Mouse (Mus musculus) heart, embryonic 15.5 days (tissue): Measurements from ENCODE around the gene Adam10. TPM values are rescaled to one million over a fixed set of nuclear protein-coding genes. Genes with fewer than 3 reads are reported as not detected.

Experiments
- ATAC-seq: fragments of 200-750 bp; cut with Nextera tagmentation; replicated peaks from 2 replicates; pipeline ENCODE4 v1.8.0; 2017; ENCODE audit warnings: low read depth, moderate TSS enrichment; ENCODE audit not compliant: insufficient number of reproducible peaks, insufficient read depth, low FRiP score
- H3K27ac ChIP-seq: fragments of 300-500 bp; sonication (generic); 2 replicates; pipeline ENCODE4 v1.5.1; 2015; ENCODE audit warnings: mild to moderate bottlenecking, inconsistent platforms
- H3K27me3 ChIP-seq: fragments of 300-500 bp; sonication (generic); 2 replicates; pipeline ENCODE4 v1.6.1; 2015; ENCODE audit warnings: inconsistent platforms
- H3K36me3 ChIP-seq: fragments of 300-500 bp; sonication (generic); 2 replicates; pipeline ENCODE4 v1.6.1; 2015; ENCODE audit warnings: mild to moderate bottlenecking, inconsistent platforms
- H3K4me1 ChIP-seq: fragments of 300-500 bp; sonication (generic); replicated peaks from 2 replicates; pipeline ENCODE4 v1.6.1; 2015; ENCODE audit warnings: inconsistent platforms
- H3K4me2 ChIP-seq: fragments of 300-500 bp; sonication (generic); 2 replicates; pipeline ENCODE4 v1.6.1; 2015; ENCODE audit warnings: inconsistent platforms, mild to moderate bottlenecking, moderate library complexity
- H3K4me3 ChIP-seq: fragments of 300-500 bp; sonication (generic); 2 replicates; pipeline ENCODE4 v1.5.1; 2015; ENCODE audit warnings: mild to moderate bottlenecking, inconsistent platforms
- H3K9ac ChIP-seq: fragments of 300-500 bp; sonication (generic); 2 replicates; pipeline ENCODE4 v1.6.1; 2015; ENCODE audit warnings: mild to moderate bottlenecking, inconsistent platforms
- H3K9me3 ChIP-seq: fragments of 300-500 bp; sonication (generic); replicated peaks from 2 replicates; pipeline ENCODE4 v1.6.1; 2016; ENCODE audit warnings: inconsistent platforms
- WGBS: fragments of 180-500 bp; shearing (Covaris S2); methylation state at CpG from one replicate; pipeline ENCODE4 v1.1.7; 2015; ENCODE audit warnings: mixed read lengths; 5-methylcytosine and 5-hydroxymethylcytosine counted together
- polyA plus RNA-seq: library from polyadenylated mRNA; unstranded; fragments of >200 nt; fragmentation: Nextera tagmentation; extraction: Ambion mirVana; gene quantifications from 2 replicates; pipeline ENCODE4 v1.2.1, GENCODE M21; 2015

The Adam10 gene
- polyA plus RNA-seq, result 61.3 and 62.8 TPM in 2 replicates

GRCm38 (mm10) chr9:70678682-70679131, at the start of gene Adam10:
Gene Adam10 (plus strand): TSS chr9:70678997.
- under 1% methylated on average over 46 of the region's 48 CpGs for WGBS
- ATAC-seq, result peak; percentile 100
- peak within 1 kb of the TSS; percentile 77 for H3K4me2 ChIP-seq
- H3K4me3 ChIP-seq, result peak within 1 kb of the TSS; percentile 77
- peak within 1 kb of the TSS; percentile 98 for H3K27ac ChIP-seq
- no peaks in the 10 kb centered on the region for H3K36me3 ChIP-seq
- no peaks in the 10 kb centered on the region for H3K27me3 ChIP-seq
- peak within 1 kb of the TSS; percentile 95 for H3K9ac ChIP-seq
- peaks cover 26% of the 10 kb centered on the region for H3K4me1 ChIP-seq
- H3K9me3 ChIP-seq, result no peaks in the 10 kb centered on the region

GRCm38 (mm10) chr9:70629711-70630110, 49.1 kb upstream of the Adam10 start:
- Histone ChIP-seq H3K4me2 (no peak overlapping the region), H3K9me3 (no peaks in the 10 kb centered on the region), H3K4me3 (no peak overlapping the region), H3K27ac (no peak overlapping the region), H3K27me3 (no peaks in the 10 kb centered on the region), H3K36me3 (peaks cover 2% of the 10 kb centered on the region; the same call in 1 of the 2 replicates), H3K9ac (no peak overlapping the region), H3K4me1 (peaks cover 5% of the 10 kb centered on the region; the same call in 1 of the 2 replicates)
- WGBS, result 85% methylated on average over 2 of the region's 2 CpGs
- ATAC-seq, result no peak

DNA sequence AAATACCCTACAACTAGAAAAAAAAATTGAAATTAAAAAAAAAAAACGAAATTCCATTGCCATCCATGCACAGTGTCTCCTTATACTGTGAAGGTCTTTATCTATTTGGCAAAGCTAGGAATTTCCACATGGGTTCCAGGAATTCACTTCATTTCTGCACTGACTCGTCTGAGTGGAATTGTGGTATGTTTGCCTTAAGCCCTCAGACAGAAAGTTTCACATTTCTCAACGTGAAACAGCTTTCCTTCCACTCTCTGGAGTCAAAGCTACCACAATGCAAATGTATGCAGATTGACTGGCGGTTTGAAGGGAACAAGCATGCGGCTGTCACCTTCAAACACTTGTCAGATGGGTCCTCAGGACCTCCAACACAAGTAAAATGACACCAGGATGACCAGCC, 47.1 kb upstream of the Adam10 start:
- Histone ChIP-seq H3K9ac (no peak overlapping the region), H3K4me3 (no peak overlapping the region), H3K36me3 (0 out of 2 replicates have a peak, but pooled peaks cover 4% of the 10 kb centered on the region), H3K9me3 (no peaks in the 10 kb centered on the region), H3K27me3 (no peaks in the 10 kb centered on the region), H3K4me1 (peaks cover 3% of the 10 kb centered on the region; the same call in 1 of the 2 replicates), H3K27ac (no peak overlapping the region), H3K4me2 (no peak overlapping the region)
- 19% methylated on average over 5 of the region's 5 CpGs for WGBS
- no peak for ATAC-seq

- no peak overlapping the region for H3K4me3 ChIP-seq
- no peak overlapping the region for H3K9ac ChIP-seq
- 0 out of 2 replicates have a peak, but pooled peaks cover 4% of the 10 kb centered on the region for H3K36me3 ChIP-seq
- no peak for ATAC-seq
- no peaks in the 10 kb centered on the region for H3K9me3 ChIP-seq
- no peak overlapping the region for H3K27ac ChIP-seq
- no peaks in the 10 kb centered on the region for H3K27me3 ChIP-seq
- H3K4me2 ChIP-seq, result no peak overlapping the region
- WGBS, result 75% methylated on average over 2 of the region's 2 CpGs
- 0 out of 2 replicates have a peak, but pooled peaks cover under 1% of the 10 kb centered on the region for H3K4me1 ChIP-seq
Measured at GRCm38 (mm10) chr9:70636748-70637147, 42.0 kb upstream of the Adam10 start.

DNA sequence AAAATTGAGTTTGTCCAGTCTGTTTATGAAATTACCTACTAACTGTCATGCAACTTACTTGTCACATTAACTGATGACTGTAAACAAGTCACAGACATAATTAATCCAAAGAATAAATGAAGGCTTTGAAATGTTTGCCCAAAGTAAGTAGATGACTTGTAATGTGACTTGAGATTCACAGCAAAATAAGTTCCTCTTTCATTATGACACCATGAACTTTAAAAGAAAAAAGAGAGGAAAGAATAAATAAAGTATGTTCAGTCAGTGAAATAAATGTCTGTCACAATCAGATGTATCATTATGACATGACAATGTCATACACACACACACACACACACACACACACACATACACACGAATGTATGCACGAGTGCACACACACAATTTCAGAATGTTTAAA, 28.5 kb upstream of the Adam10 start:
- Histone ChIP-seq H3K9me3 (no peaks in the 10 kb centered on the region), H3K36me3 (no peaks in the 10 kb centered on the region), H3K27ac (no peak overlapping the region), H3K4me3 (no peak overlapping the region), H3K27me3 (no peaks in the 10 kb centered on the region), H3K4me1 (peaks cover 11% of the 10 kb centered on the region), H3K9ac (no peak overlapping the region), H3K4me2 (no peak overlapping the region)
- no peak for ATAC-seq
- WGBS, result 78% methylated on average over 2 of the region's 2 CpGs

GRCm38 (mm10) chr9:70650994-70651393, 27.8 kb upstream of the Adam10 start:
- no peak overlapping the region for H3K27ac ChIP-seq

DNA sequence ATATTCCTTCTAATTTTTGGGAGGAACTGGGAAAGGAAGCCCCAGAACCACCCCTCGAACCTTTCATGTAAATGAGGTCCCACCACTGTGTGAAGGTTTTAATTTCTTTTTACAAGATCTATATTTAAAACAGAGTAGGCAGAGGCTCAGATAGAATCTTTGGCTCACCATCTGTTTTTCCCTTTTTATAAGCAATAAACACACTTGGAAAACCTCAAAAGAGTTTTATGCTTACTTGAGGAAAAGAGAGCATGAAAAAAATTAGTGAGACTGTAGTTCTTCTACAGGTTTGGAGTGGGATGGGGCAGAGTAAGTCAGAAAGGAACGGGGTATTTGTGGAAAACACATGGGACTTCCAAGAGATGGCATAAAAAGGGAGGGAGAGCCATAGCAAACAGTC, 26.6 kb upstream of the Adam10 start:
- Histone ChIP-seq H3K27me3 (no peaks in the 10 kb centered on the region), H3K9ac (no peak overlapping the region), H3K4me3 (no peak overlapping the region), H3K4me1 (peaks cover 17% of the 10 kb centered on the region), H3K4me2 (no peak overlapping the region), H3K36me3 (no peaks in the 10 kb centered on the region), H3K27ac (no peak overlapping the region), H3K9me3 (no peaks in the 10 kb centered on the region)
- ATAC-seq, result no peak
- WGBS, result 82% methylated on average over 2 of the region's 2 CpGs

More at GRCm38 (mm10) chr9:70650994-70651393, 27.8 kb upstream of the Adam10 start:
- Histone ChIP-seq H3K9ac (no peak overlapping the region), H3K9me3 (no peaks in the 10 kb centered on the region), H3K4me2 (no peak overlapping the region), H3K27me3 (no peaks in the 10 kb centered on the region), H3K4me1 (peaks cover 15% of the 10 kb centered on the region), H3K4me3 (no peak overlapping the region), H3K36me3 (no peaks in the 10 kb centered on the region)
- WGBS, result 86% methylated on average over 1 of the region's 1 CpGs
- no peak for ATAC-seq

DNA sequence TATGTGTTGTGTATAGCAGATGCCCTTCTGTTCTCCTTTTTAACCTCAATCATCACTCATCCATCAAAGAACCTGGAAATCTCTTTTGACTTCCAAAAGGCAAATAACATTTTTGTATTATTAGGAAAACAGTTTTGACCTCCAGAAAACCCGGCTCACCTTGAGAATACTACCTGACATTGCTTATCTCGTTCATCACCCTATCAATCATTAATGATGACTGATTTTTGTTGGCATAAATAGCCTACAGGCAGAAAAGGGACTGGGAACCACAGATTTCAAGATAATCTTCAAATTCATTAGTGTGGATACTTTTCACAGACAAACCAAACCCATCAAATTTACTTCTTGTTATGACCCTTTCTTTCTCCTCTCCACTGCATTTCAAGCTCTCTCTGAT, 24.9 kb upstream of the Adam10 start:
- H3K9me3 ChIP-seq, result no peaks in the 10 kb centered on the region
- no peak overlapping the region for H3K27ac ChIP-seq
- H3K27me3 ChIP-seq, result no peaks in the 10 kb centered on the region
- H3K36me3 ChIP-seq, result no peaks in the 10 kb centered on the region
- H3K4me2 ChIP-seq, result 0 out of 2 replicates have a peak overlapping the region, but pooled peaks have one; percentile 32
- 72% methylated on average over 2 of the region's 2 CpGs for WGBS
- H3K4me3 ChIP-seq, result no peak overlapping the region
- no peak overlapping the region for H3K9ac ChIP-seq
- no peak for ATAC-seq
- peaks cover 21% of the 10 kb centered on the region for H3K4me1 ChIP-seq

DNA sequence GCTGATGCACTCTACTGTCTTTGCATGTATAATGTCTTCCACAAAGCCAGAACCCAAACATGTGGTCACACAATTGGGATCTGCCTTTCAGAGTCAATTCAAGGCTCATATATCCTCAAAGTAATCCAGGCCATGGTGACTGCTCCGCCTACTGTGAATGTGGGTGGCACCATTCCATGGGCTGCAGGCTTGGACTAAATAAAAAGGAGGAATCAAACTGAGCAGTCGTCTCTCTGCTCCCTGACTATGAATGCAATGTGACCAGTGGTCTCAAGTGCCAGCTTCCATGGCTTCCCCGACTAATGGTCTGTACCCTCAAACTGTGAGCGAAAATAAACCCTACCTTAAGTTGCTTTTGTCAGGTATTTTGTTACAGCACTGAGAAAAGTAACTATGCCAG, 24.3 kb upstream of the Adam10 start:
- no peak for ATAC-seq
- peaks cover 21% of the 10 kb centered on the region for H3K4me1 ChIP-seq
- no peaks in the 10 kb centered on the region for H3K36me3 ChIP-seq
- peak overlapping the region; percentile 32; the same call in 1 of the 2 replicates for H3K4me2 ChIP-seq
- H3K9ac ChIP-seq, result no peak overlapping the region
- no peak overlapping the region for H3K27ac ChIP-seq
- H3K9me3 ChIP-seq, result no peaks in the 10 kb centered on the region
- no peak overlapping the region for H3K4me3 ChIP-seq
- H3K27me3 ChIP-seq, result no peaks in the 10 kb centered on the region
- 76% methylated on average over 4 of the region's 4 CpGs for WGBS

DNA sequence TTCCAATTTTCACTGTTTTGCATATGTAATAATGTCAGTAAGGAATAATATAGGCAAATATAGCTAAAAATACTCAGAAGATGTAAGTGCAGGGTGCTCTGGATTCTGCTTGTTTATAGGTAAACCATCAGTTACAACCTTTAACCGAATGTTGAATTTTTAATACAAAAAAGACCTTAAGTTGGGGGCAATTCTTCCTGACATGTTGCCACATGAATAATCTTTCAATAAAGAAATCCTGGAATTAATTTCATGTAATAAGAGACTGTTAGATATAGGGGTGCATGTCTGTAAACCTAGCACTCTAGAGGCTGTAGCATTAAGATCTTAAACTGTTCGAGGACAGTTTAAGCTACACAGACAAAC, 23.1 kb upstream of the Adam10 start:
- peak overlapping the region; percentile 98 for H3K4me3 ChIP-seq
- no peaks in the 10 kb centered on the region for H3K27me3 ChIP-seq
- peaks cover 21% of the 10 kb centered on the region for H3K4me1 ChIP-seq
- H3K9me3 ChIP-seq, result no peaks in the 10 kb centered on the region
- ATAC-seq, result no peak
- H3K4me2 ChIP-seq, result peak overlapping the region; percentile 81
- no peaks in the 10 kb centered on the region for H3K36me3 ChIP-seq
- H3K9ac ChIP-seq, result peak overlapping the region; percentile 94
- no peak overlapping the region for H3K27ac ChIP-seq
- WGBS, result 33% methylated on average over 2 of the region's 2 CpGs

- Histone ChIP-seq H3K9ac (peak within 1 kb of the TSS; percentile 94), H3K27ac (peak within 1 kb of the TSS; percentile 95), H3K36me3 (no peaks in the 10 kb centered on the region), H3K27me3 (no peaks in the 10 kb centered on the region), H3K4me1 (peaks cover 21% of the 10 kb centered on the region), H3K9me3 (no peaks in the 10 kb centered on the region), H3K4me3 (peak within 1 kb of the TSS; percentile 98), H3K4me2 (peak within 1 kb of the TSS; percentile 81)
- WGBS, result under 1% methylated on average over 72 of the region's 72 CpGs
- ATAC-seq, result peak; percentile 53
Measured at GRCm38 (mm10) chr9:70656130-70657007, 22.4 kb upstream of the Adam10 start, which contains the start of gene Gm10642. Gene Gm10642 (plus strand): TSS chr9:70656251.
